Mouse (Mus musculus) lung, postnatal 4 days (tissue): ENCODE data around the gene Tax1bp3.

ENCODE experiments used
- DNase-seq, 2 experiments: peaks; one replicate each; pipeline ENCODE4 v3.0.0; 2021

Tax1bp3 gene

GRCm38 (mm10) chr11:73176608-73177508 lies at the start of gene Tax1bp3, which contains the start of gene Emc6:
Gene Tax1bp3 (plus strand): TSS chr11:73177083.
Gene Emc6 (minus strand): TSS chr11:73177037.
- peak; percentile 98 for DNase-seq

DNA sequence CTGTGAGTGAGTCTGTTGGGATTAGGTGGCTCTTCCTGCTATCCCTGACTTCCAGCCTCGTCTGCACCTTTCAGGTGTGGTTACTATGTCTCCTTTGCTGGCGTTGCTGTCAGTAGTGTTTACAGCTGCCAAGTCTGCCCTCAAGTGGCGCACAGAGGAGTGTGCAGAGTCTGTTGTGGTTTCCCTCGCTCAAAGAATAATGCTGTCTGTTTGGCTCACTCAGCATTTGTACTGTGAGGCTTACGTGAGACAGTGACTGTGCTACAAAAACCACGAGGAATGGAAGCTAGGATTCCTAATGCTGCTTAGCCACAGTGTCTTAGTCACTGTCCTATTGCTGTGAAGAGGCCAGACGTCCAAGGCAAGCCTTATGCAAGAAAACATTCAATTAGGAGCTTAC lies 45.9 kb upstream of the Tax1bp3 start:
- peak in 1 of 2 experiments; percentile 25 for DNase-seq

- no peak for DNase-seq
Observed at GRCm38 (mm10) chr11:73132999-73133398, 43.9 kb upstream of the Tax1bp3 start.

- no peak for DNase-seq
Observed at GRCm38 (mm10) chr11:73134222-73134621, 42.7 kb upstream of the Tax1bp3 start.

GRCm38 (mm10) chr11:73136587-73136986 lies 40.3 kb upstream of the Tax1bp3 start:
- no peak for DNase-seq

DNA sequence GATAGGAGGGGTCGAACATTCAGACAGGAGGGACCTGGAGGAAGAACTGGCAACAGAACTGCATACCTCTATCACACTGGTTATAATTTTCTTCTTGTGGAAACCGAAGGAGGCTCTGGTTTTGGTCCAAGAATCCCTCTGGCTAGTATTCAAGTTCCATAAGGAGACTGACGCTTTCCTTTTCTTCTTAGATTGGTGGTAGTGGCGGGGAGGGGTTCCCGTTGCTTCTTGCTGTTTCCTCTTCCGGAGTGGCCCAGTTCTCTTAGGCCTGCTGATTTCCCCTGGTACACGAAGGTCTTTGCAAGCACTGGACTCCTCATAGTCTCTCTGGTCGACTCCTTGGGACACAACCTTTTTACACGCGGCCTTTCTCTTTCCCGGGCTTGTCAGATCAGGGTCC lies 39.8 kb upstream of the Tax1bp3 start:
- DNase-seq, result no peak

- DNase-seq, result peak; percentile 95 to 96
Observed at GRCm38 (mm10) chr11:73137591-73138501, 39.0 kb upstream of the Tax1bp3 start, which contains the start of gene Haspin. Gene Haspin (minus strand): TSS chr11:73138294.

GRCm38 (mm10) chr11:73144261-73144681 lies 32.6 kb upstream of the Tax1bp3 start:
- peak; percentile 36 to 62 for DNase-seq

DNA sequence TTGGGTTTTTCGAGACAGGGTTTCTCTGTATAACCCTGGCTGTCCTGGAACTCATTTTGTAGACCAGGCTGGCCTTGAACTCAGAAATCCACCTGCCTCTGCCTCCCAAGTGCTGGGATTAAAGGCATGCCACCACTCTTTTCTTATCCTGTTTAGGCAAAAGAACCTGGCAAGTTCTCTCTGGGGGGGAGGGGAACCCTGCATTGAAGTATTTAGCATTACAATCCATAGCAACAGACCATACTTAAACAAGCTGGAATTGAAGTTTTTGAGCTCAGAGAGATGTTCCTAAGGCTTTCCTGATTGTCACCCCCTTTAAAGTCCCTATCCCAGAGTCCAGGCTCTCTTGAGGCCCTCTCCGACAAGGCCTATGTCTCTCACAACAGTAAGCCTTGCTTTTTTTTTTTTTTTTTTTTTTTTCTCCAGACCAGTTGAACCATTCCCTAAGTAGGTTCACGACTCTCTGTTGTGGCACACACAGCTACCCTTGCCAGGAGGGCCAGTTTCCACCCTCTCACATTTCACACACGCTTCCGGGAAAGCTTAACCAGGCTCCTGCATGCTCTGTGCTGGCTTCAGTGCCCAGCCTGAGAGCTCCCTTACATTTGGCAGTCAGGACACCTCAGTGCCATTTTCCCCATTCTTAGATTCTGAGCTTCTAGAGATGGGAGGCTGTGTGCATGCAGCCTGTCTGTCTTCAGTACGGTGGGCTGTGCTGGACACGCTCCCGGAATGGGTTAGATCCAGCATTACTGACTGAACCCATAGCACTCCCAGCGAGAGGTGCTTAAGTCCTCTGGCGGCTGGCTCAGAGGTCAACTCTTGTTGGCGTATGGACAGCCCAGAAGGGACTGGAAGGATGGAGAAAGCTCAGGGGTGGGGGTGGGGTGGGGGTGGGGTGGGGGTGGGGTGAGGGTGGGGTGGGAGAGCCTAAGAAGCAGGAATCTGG lies 30.6 kb upstream of the Tax1bp3 start:
- no peak for DNase-seq

DNA sequence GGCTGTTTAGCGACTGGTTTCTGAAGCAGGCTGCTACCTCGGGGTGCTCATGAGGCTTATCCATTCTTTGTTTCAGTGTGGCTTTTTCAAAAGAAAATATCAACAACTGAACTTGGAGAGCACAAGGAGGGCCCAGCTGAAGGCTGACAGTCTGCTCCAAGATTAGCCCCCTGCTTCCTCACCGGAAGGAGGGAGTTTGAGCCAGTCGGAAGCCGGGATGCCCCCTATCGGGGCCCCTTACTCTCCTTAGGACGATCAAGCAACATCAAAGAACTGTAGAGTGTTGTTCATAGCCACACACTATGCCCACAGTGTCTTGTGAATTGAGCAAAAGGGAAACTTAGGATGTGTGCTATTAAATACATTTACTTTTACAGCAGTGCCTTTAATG lies 29.9 kb upstream of the Tax1bp3 start:
- DNase-seq, result no peak

GRCm38 (mm10) chr11:73148209-73148608 lies 28.7 kb upstream of the Tax1bp3 start:
- peak in 1 of 2 experiments; percentile 15 for DNase-seq

GRCm38 (mm10) chr11:73155071-73155470 lies 21.8 kb upstream of the Tax1bp3 start:
- DNase-seq, result no peak

- DNase-seq, result peak; percentile 62 to 71
Observed at GRCm38 (mm10) chr11:73159957-73160810, 16.7 kb upstream of the Tax1bp3 start, which contains the start of gene P2rx5. Gene P2rx5 (plus strand): TSS chr11:73160421.

DNA sequence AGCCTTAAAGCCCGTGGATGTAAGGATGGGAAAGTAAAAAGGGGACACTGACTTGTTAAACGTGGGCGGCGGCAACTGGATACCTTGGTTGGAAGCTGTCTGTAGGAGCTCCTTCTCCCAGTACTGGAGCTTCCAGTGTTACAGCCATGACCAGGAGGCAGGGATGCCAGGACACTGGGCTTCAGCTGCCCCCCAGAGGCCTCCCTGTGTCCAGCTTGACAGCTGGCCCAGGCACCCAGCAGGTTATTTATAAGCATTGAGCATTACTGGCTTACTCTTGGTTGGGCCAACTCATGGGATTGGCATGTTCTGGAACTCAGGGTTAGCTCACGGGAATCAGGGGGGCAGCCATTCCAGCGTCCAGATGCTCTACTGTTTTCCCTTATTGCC lies 16.1 kb upstream of the Tax1bp3 start:
- DNase-seq, result peak; percentile 50 to 66

DNA sequence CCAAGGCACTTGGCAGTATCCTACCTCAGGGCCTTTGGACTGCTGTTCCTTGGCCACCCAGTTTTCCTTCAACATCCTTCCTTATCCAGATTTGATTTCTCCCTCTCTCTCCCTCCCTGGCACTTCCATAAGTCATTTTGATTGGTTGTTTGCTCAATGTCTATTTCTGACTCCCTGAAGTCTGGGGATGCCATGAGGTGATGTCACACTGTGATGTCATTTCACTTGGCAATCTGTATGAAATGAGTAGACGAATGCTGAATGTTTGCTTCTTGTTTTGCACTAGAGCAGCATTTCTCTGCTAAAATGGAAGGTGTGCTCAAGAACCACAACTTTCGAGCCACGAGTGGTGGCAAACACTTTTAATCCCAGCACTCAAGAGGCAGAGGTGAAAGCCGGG lies 15.3 kb upstream of the Tax1bp3 start:
- DNase-seq, result no peak

DNA sequence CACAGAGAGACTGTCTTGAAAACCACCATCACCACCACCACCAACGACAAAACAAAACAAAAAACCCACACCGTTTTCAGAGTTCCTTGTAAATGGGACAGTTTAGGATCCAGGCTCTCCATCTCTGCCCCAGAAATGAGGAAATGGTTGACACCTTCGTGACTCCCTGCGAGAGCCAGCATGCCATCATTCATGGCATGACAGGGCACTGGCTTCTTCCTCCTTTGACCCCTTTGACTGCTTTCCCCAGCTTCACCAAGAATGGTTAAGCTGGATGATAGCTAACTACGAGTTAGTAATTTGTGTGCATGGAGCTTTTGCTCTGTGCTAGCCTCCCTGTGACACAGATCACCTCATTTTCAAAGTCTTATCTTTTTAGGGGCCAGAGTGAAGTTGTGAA lies 14.6 kb upstream of the Tax1bp3 start:
- no peak for DNase-seq

- no peak for DNase-seq
Observed at GRCm38 (mm10) chr11:73168071-73168470, 8.8 kb upstream of the Tax1bp3 start.

DNA sequence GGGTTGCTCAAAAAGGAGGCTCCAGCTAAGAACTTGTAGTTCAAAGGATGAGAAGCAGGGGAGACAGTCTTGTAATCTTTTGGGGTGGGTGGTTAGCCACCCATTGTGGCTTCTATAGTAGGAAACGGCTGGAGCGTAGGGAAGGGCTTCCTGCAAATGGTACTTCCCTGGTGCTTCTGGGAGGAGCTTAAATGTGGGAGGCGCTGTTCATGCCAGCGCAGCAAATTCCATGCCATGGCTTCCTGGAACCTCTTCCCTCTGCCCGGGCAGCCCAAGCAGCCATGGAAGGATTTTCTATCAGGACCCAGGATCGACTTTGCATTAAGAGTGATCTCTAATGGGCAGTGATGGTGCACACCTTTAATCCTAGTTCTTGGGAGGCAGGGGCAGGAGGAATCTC lies 8.3 kb upstream of the Tax1bp3 start:
- DNase-seq, result no peak

DNA sequence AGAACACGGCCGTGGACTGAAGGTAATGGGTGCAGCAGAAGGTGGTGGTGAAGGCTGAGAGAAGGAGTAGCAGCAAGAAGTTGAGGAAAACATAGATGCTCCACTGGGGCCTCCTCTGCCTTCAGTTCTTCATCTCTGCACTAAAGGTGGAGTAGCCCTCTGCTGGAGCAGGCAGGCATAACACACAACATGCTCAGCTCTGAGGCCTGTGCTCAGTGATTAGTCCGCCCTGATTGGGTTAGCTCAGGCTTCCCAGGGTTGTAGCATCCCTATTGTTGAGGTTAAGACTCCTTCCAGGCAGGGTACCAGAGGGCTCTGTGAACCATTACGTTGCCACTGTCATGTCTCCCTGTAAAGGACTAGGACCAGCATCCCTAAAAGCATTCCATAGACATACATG lies 7.7 kb upstream of the Tax1bp3 start:
- DNase-seq, result peak; percentile 57 to 73

DNA sequence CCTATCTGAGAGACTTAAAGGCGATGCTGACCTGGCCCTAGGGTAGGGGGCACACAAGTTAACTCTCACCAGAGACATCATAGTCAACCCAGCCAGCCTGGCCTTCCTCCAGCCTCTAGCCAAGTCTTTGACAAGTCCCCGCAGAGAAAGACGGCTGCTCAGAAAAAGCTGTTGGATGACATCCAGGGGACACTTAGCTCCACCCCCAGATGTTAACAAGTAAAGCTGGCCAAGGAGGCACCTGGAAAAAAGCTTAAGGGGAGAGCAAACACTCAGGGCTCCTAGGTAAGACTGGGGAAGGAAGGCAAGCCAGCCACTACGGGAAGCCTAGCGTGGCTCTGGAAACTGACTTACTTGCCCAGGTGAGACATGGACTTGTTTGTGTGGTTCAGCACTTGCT lies 4.7 kb upstream of the Tax1bp3 start:
- peak; percentile 78 to 83 for DNase-seq

GRCm38 (mm10) chr11:73175612-73176011 lies 1.3 kb upstream of the Tax1bp3 start:
- peak; percentile 70 to 88 for DNase-seq
